Comparison of ENCODE assay signal across 10 mouse cellular contexts in genomic region chr13:33080356-33080755, GRCm38 (mm10). TPM values are rescaled to one million over a fixed set of nuclear protein-coding genes. Genes with fewer than 3 reads are reported as not detected.
DNase-seq lines count a peak whose midpoint lies in the region; ATAC-seq and TF ChIP-seq lines count a peak whose summit lies in the region.
"Had no signal": no experiment of that assay in that cellular context is flagged by ENCODE, and none has a peak within 500 bp of the region (broad histone marks: within the 10 kb centered on the region; RNA-seq: fewer than 3 reads in every experiment).

No protein-coding gene starts in this region.

- no peak overlapping the region for H3K27ac ChIP-seq in liver, adult 2 months (replicated peaks; ENCODE audit: insufficient read depth, low read depth, low read length)
- H3K27ac ChIP-seq: heart, embryonic 13.5 days had no signal

- H3K79me2 ChIP-seq in liver, adult 2 months (ENCODE audit: control insufficient read depth, insufficient read depth, low read length): no peaks in the 10 kb centered on the region

- no peaks in the 10 kb centered on the region for H3K36me3 ChIP-seq in liver, adult 2 months (ENCODE audit: control insufficient read depth, insufficient read depth, low read length)
- H3K36me3 ChIP-seq: heart, embryonic 13.5 days had no signal

- 22% methylated on average over 3 of the region's 3 CpGs for WGBS in liver, adult 2 months

- no peak for TF ChIP-seq POLR2A in liver, adult 2 months (IDR thresholded peaks at IDR 0.05; ENCODE audit: extremely low read depth, insufficient read depth, low read length)

- peak; percentile 25; the same call in 1 of the 2 replicates for TF ChIP-seq CTCF in liver, adult 2 months (IDR thresholded peaks at IDR 0.05; ENCODE audit: low read depth, low read length)

- H3K4me3 ChIP-seq in liver, adult 2 months (ENCODE audit: insufficient read depth, low read depth, low read length): no peak overlapping the region
- H3K4me3 ChIP-seq: heart, embryonic 13.5 days had no signal

- H3K4me1 ChIP-seq in liver, adult 2 months (ENCODE audit: control insufficient read depth, insufficient read depth, low read length): peaks cover 2% of the 10 kb centered on the region; the same call in 1 of the 2 replicates

- H3K9ac ChIP-seq in liver, adult 2 months (ENCODE audit: low read depth, low read length): no peak overlapping the region
- H3K9ac ChIP-seq: heart, embryonic 13.5 days had no signal

- ATAC-seq in CD4-positive, CD25-positive, alpha-beta regulatory T cell, adult 4 months: no peak
- ATAC-seq in monocyte, adult 5-6 weeks (replicated peaks; ENCODE audit: insufficient number of reproducible peaks, low FRiP score, low TSS enrichment, poor library complexity, severe bottlenecking): no peak

- DNase-seq in CD4-positive, CD25-positive, alpha-beta regulatory T cell, adult 2 months (ENCODE audit: low read depth, low spot score): peak; percentile 18
- DNase-seq in 416B (ENCODE audit: low read depth): peak; percentile 44
- peak; percentile 29 to 54 for DNase-seq in cerebellum, postnatal 25 days
- DNase-seq in liver, adult 2 months (ENCODE audit: extremely low read depth, low read depth, low spot score): no peak
- DNase-seq in adrenal gland, postnatal 10 days: no peak
- DNase-seq in left cerebral cortex, postnatal 25 days (ENCODE audit: low spot score in 2 of 2): no peak

- intact Hi-C loops in left cerebral cortex, postnatal 25 days (cut with DNase I): no loop called here

- H3K27me3 ChIP-seq in liver, adult 2 months (ENCODE audit: control insufficient read depth, insufficient read depth, low read length): no peaks in the 10 kb centered on the region
- H3K27me3 ChIP-seq: heart, embryonic 13.5 days had no signal

RNA-seq across cellular contexts. Expression of gene Serpinb1b, which starts 2.0 kb away (rescaled TPM):
- polyA plus RNA-seq in CD4-positive, CD25-positive, alpha-beta regulatory T cell, adult 4 months (2017; shearing (Covaris generic)): not detected
- total RNA-seq in liver, adult 2 months (2014; rRNA removed): 0.09 TPM in 1 of 2 replicates, not detected in the other
- not detected in 2 replicates for polyA plus RNA-seq in liver, adult 2 months (2012; rRNA removed)
- total RNA-seq in monocyte, adult 5-6 weeks (2017): 0.19 to 2.9 TPM in 2 of 3 replicates, not detected in the other
- total RNA-seq in adrenal gland, postnatal 10 days (2021): under 1 TPM; 0.24 to 0.27 TPM
- 1 to 10 TPM; 1.5 to 2.3 TPM for total RNA-seq in left cerebral cortex, postnatal 25 days (2021)
- polyA plus RNA-seq: heart, embryonic 13.5 days; neural tube, embryonic 11.5 days had no signal

RNA-seq across cellular contexts. Expression of gene Serpinb9b, which starts 53.1 kb away (rescaled TPM):
- under 1 TPM in 1 of 2 experiments, not detected in 1; 0.42 TPM for polyA plus RNA-seq in CD4-positive, CD25-positive, alpha-beta regulatory T cell, adult 4 months (2017; shearing (Covaris generic))
- total RNA-seq in liver, adult 2 months (2014; rRNA removed): not detected in 2 replicates
- polyA plus RNA-seq in liver, adult 2 months (2012; rRNA removed): 0.04 and 0.05 TPM in 2 replicates
- 34.6 to 61.0 TPM (median 35.2 TPM) in 3 replicates for total RNA-seq in monocyte, adult 5-6 weeks (2017)
- total RNA-seq in adrenal gland, postnatal 10 days (2021): not detected
- not detected for total RNA-seq in left cerebral cortex, postnatal 25 days (2021)

Comparison
In these comparisons a context has a peak if more than half of its experiments do, and no peak if none do; other contexts are left out.
1. DNase-seq: peak in CD4-positive, CD25-positive, alpha-beta regulatory T cell, adult 2 months (single experiment), 416B (single experiment) and cerebellum, postnatal 25 days (2 of 2); none in liver, adult 2 months (single experiment), adrenal gland, postnatal 10 days (single experiment) and left cerebral cortex, postnatal 25 days (0 of 2).
2. RNA of gene Serpinb9b, which starts 53.1 kb away (total RNA-seq): 34.6 to 61.0 TPM in monocyte, adult 5-6 weeks; not detected in adrenal gland, postnatal 10 days, not detected in liver, adult 2 months and not detected in left cerebral cortex, postnatal 25 days; every median in the first group is over 10 times any median in the second.